Mouse (Mus musculus): ENCODE data around the gene Olfr204. TPM values are rescaled to one million over a fixed set of nuclear protein-coding genes. Genes with fewer than 3 reads are reported as not detected.

The Olfr204 gene
- polyA plus RNA-seq, 1 experiment from 2014 or later: not detected

Other genes with a start within 250 kb of the Olfr204 start
- not detected in 2 replicates for gene Olfr190, start 240.2 kb downstream of the Olfr204 start, polyA plus RNA-seq (2015; fragmentation: Nextera tagmentation; extraction: Ambion mirVana)
- gene Olfr191, start 228.4 kb downstream of the Olfr204 start, polyA plus RNA-seq (2015; fragmentation: Nextera tagmentation; extraction: Ambion mirVana): not detected in 2 replicates
- not detected in 2 replicates for gene Olfr193, start 206.4 kb downstream of the Olfr204 start, polyA plus RNA-seq (2015; fragmentation: Nextera tagmentation; extraction: Ambion mirVana)
- not detected in 2 replicates for gene Olfr194, start 197.2 kb downstream of the Olfr204 start, polyA plus RNA-seq (2015; fragmentation: Nextera tagmentation; extraction: Ambion mirVana)
- not detected in 2 replicates for gene Olfr195, start 171.2 kb downstream of the Olfr204 start, polyA plus RNA-seq (2015; fragmentation: Nextera tagmentation; extraction: Ambion mirVana)
- gene Olfr196, start 147.8 kb downstream of the Olfr204 start, polyA plus RNA-seq (2015; fragmentation: Nextera tagmentation; extraction: Ambion mirVana): not detected in 2 replicates
- gene Olfr198, start 114.7 kb downstream of the Olfr204 start, polyA plus RNA-seq (2015; fragmentation: Nextera tagmentation; extraction: Ambion mirVana): not detected in 2 replicates
- not detected in 2 replicates for gene Olfr199, start 98.5 kb downstream of the Olfr204 start, polyA plus RNA-seq (2015; fragmentation: Nextera tagmentation; extraction: Ambion mirVana)
- gene Olfr201, start 45.6 kb downstream of the Olfr204 start, polyA plus RNA-seq (2015; fragmentation: Nextera tagmentation; extraction: Ambion mirVana): not detected in 2 replicates
- gene Olfr202, start 31.5 kb downstream of the Olfr204 start, polyA plus RNA-seq (2015; fragmentation: Nextera tagmentation; extraction: Ambion mirVana): not detected in 2 replicates
- gene Olfr203, start 19.4 kb downstream of the Olfr204 start, polyA plus RNA-seq (2015; fragmentation: Nextera tagmentation; extraction: Ambion mirVana): not detected in 2 replicates
- not detected in 2 replicates for gene Olfr205, start 12.9 kb upstream of the Olfr204 start, polyA plus RNA-seq (2015; fragmentation: Nextera tagmentation; extraction: Ambion mirVana)
- not detected in 2 replicates for gene Olfr206, start 31.0 kb upstream of the Olfr204 start, polyA plus RNA-seq (2015; fragmentation: Nextera tagmentation; extraction: Ambion mirVana)
- gene Olfr209, start 45.7 kb upstream of the Olfr204 start, polyA plus RNA-seq (2015; fragmentation: Nextera tagmentation; extraction: Ambion mirVana): not detected in 2 replicates
- 0.06 and 0.10 TPM in 2 replicates for gene Gabrr3, start 89.1 kb upstream of the Olfr204 start, polyA plus RNA-seq (2015; fragmentation: Nextera tagmentation; extraction: Ambion mirVana)
- gene Riox2, start 153.5 kb upstream of the Olfr204 start, polyA plus RNA-seq (2015; fragmentation: Nextera tagmentation; extraction: Ambion mirVana): 15.4 and 17.7 TPM in 2 replicates

Measured in forebrain, embryonic 13.5 days (tissue).